8 mouse cellular contexts compared by ENCODE assay signal in genomic region chr3:9573581-9573980, GRCm38 (mm10). TPM values are rescaled to one million over a fixed set of nuclear protein-coding genes. Genes with fewer than 3 reads are reported as not detected.
DNase-seq lines count a peak whose midpoint lies in the region; ATAC-seq and TF ChIP-seq lines count a peak whose summit lies in the region.

No protein-coding gene starts in this region.

- no peaks in the 10 kb centered on the region for H3K9me3 ChIP-seq in hindbrain, postnatal 0 days (ENCODE audit: low read length)

- 2% methylated on average over 6 of the region's 6 CpGs for WGBS in kidney, adult 2 months
- 42% methylated on average over 6 of the region's 6 CpGs for WGBS in hindbrain, postnatal 0 days

- no peak for TF ChIP-seq POLR2A in kidney, adult 2 months (IDR thresholded peaks at IDR 0.05; ENCODE audit: low read depth, low read length)

- H3K4me1 ChIP-seq in kidney, adult 2 months (ENCODE audit: control insufficient read depth, insufficient read depth, low read length) = peaks cover 14% of the 10 kb centered on the region
- H3K4me1 ChIP-seq in hindbrain, postnatal 0 days (ENCODE audit: insufficient read depth, low read length) = peaks cover 7% of the 10 kb centered on the region; the same call in 1 of the 2 replicates

- no peak for TF ChIP-seq CTCF in kidney, adult 2 months (conservative IDR thresholded peaks at IDR 0.05; ENCODE audit: insufficient read depth, insufficient read length, low read depth, low read length)
- no peak for TF ChIP-seq CTCF in hindbrain, postnatal 0 days (IDR thresholded peaks at IDR 0.05; ENCODE audit: low read depth)

- no peaks in the 10 kb centered on the region for H3K27me3 ChIP-seq in kidney, adult 2 months (replicated peaks; ENCODE audit: control insufficient read depth, insufficient read depth, low read length)
- H3K27me3 ChIP-seq in hindbrain, postnatal 0 days (ENCODE audit: insufficient read depth, low read length) = no peaks in the 10 kb centered on the region

- H3K4me2 ChIP-seq in hindbrain, postnatal 0 days (ENCODE audit: low read depth, low read length) = no peak overlapping the region

- no peak overlapping the region for H3K9ac ChIP-seq in hindbrain, postnatal 0 days (replicated peaks; ENCODE audit: low read length)

- DNase-seq in embryo, embryonic 10.5 days (ENCODE audit: low spot score) = peak; percentile 24
- no peak for DNase-seq in embryo, embryonic 9.5 days (ENCODE audit: extremely low spot score)
- DNase-seq in forelimb bud, embryonic 11.5 days (ENCODE audit: low read depth, low spot score) = peak; percentile 71
- DNase-seq in kidney, adult 2 months = peak; percentile 89
- peak; percentile 46 to 60 for DNase-seq in lung, adult 18-20 months
- DNase-seq in hindbrain, postnatal 0 days (ENCODE audit: low spot score) = no peak
- DNase-seq in spleen, adult 12 weeks (ENCODE audit: low spot score) = no peak
- DNase-seq in spleen, postnatal 10 days (ENCODE audit: low spot score in 2 of 2) = no peak

- no peak overlapping the region for H3K4me3 ChIP-seq in kidney, adult 2 months (ENCODE audit: insufficient read depth, low read depth, low read length)
- H3K4me3 ChIP-seq in hindbrain, postnatal 0 days (ENCODE audit: low read length) = no peak overlapping the region

- no peaks in the 10 kb centered on the region for H3K36me3 ChIP-seq in kidney, adult 2 months (ENCODE audit: control insufficient read depth, insufficient read depth, low read length)
- H3K36me3 ChIP-seq in hindbrain, postnatal 0 days (ENCODE audit: insufficient read depth, low read length) = no peaks in the 10 kb centered on the region

- no peak for ATAC-seq in hindbrain, postnatal 0 days

- H3K27ac ChIP-seq in kidney, adult 2 months (ENCODE audit: insufficient read depth, low read depth, low read length) = no peak overlapping the region
- no peak overlapping the region for H3K27ac ChIP-seq in hindbrain, postnatal 0 days

RNA-seq across cellular contexts. Expression of gene Zfp704, which starts 36.3 kb away (rescaled TPM):
- 11.3 and 12.4 TPM in 2 replicates for polyA plus RNA-seq in kidney, adult 2 months (2012; rRNA removed)
- 57.5 and 58.4 TPM in 2 replicates for total RNA-seq in hindbrain, postnatal 0 days (2014; rRNA removed)
- 10.3 and 11.2 TPM in 2 replicates for polyA plus RNA-seq in hindbrain, postnatal 0 days (2015; fragmentation: Nextera tagmentation; extraction: Ambion mirVana)

Comparison
In these comparisons a context has a peak if more than half of its experiments do, and no peak if none do; other contexts are left out.
1. DNase-seq: peak in embryo, embryonic 10.5 days (single experiment), forelimb bud, embryonic 11.5 days (single experiment), kidney, adult 2 months (single experiment) and lung, adult 18-20 months (2 of 2); none in embryo, embryonic 9.5 days (single experiment), hindbrain, postnatal 0 days (single experiment), spleen, adult 12 weeks (single experiment) and spleen, postnatal 10 days (0 of 2).